Mouse (Mus musculus): ENCODE measurements around the gene Hecw2. TPM values are rescaled to one million over a fixed set of nuclear protein-coding genes. Genes with fewer than 3 reads are reported as not detected.

Gene Hecw2
- polyA plus RNA-seq, 1 experiment from 2014 or later, result 2.2 TPM

GRCm38 (mm10) chr1:54176592-54176991, 18.4 kb downstream of the Hecw2 start:
- no peak for ATAC-seq (ENCODE audit: low FRiP score, low TSS enrichment)
- no peaks in the 10 kb centered on the region for H3K36me3 ChIP-seq (ENCODE audit: control insufficient read depth, insufficient read depth, low read length)
- no peaks in the 10 kb centered on the region for H3K9me3 ChIP-seq (ENCODE audit: control insufficient read depth, low read length)
- no peak overlapping the region for H3K4me3 ChIP-seq (ENCODE audit: low read length)
- H3K27me3 ChIP-seq (ENCODE audit: control insufficient read depth, insufficient read depth, low read length), result no peaks in the 10 kb centered on the region
- H3K27ac ChIP-seq (ENCODE audit: low read depth, low read length), result no peak overlapping the region
- H3K4me1 ChIP-seq (ENCODE audit: control insufficient read depth, insufficient read depth, low read length), result no peaks in the 10 kb centered on the region
- WGBS, result 98% methylated on average over 2 of the region's 2 CpGs
- no peak overlapping the region for H3K4me2 ChIP-seq (replicated peaks; ENCODE audit: low read depth, low read length)
- H3K9ac ChIP-seq (ENCODE audit: low read depth, low read length), result no peak overlapping the region

DNA sequence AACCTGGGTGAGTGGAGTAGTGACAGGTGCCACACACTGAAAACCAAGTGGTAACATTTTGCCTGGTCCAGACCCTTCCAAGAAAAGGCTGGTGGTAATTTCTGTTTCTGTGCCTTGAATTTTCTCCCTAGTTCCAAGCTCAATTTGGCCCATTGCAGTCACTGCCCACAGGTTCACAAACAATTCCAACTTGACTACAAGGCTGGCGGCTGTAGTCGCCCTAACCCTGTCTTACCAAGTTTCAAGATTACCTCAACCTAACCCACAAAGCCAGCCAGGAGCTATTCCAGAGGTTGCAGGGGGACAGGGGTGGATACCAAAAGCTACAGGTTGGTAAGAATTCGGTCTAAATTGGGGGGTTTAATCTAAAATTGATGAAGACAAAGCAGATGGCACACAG, 27.0 kb downstream of the Hecw2 start:
- no peak overlapping the region for H3K9ac ChIP-seq (ENCODE audit: low read depth, low read length)
- H3K36me3 ChIP-seq (ENCODE audit: control insufficient read depth, insufficient read depth, low read length), result no peaks in the 10 kb centered on the region
- no peak overlapping the region for H3K4me2 ChIP-seq (replicated peaks; ENCODE audit: low read depth, low read length)
- WGBS, result 94% methylated on average over 3 of the region's 3 CpGs
- no peak overlapping the region for H3K27ac ChIP-seq (ENCODE audit: low read depth, low read length)
- no peak for ATAC-seq (ENCODE audit: low FRiP score, low TSS enrichment)
- H3K9me3 ChIP-seq (ENCODE audit: control insufficient read depth, low read length), result no peaks in the 10 kb centered on the region
- H3K27me3 ChIP-seq (ENCODE audit: control insufficient read depth, insufficient read depth, low read length), result no peaks in the 10 kb centered on the region
- H3K4me3 ChIP-seq (ENCODE audit: low read length), result no peak overlapping the region
- no peaks in the 10 kb centered on the region for H3K4me1 ChIP-seq (ENCODE audit: control insufficient read depth, insufficient read depth, low read length)

DNA sequence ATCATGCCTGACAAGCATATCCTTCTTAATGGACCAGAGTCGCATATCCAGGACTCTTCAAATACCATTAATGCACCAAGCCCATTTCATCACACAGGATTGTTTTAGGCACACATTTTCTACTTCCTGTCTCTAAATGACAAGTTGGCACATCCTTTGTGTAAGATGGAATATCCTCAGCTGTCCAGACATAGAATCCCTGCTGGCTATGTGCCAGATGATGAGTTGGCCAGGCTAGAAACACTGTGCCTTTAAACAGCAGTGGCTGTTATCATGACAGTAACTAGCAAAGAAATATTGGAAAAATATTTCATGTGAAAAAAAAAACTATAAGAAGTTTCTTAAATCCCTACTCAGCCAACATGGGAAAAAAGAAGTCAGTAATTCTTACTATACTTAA, 35.4 kb downstream of the Hecw2 start:
- Histone ChIP-seq H3K9me3 (ENCODE audit: control insufficient read depth, low read length) (no peaks in the 10 kb centered on the region), H3K9ac (ENCODE audit: low read depth, low read length) (no peak overlapping the region), H3K4me2 (replicated peaks; ENCODE audit: low read depth, low read length) (no peak overlapping the region), H3K4me3 (ENCODE audit: low read length) (no peak overlapping the region), H3K4me1 (ENCODE audit: control insufficient read depth, insufficient read depth, low read length) (no peaks in the 10 kb centered on the region), H3K27me3 (ENCODE audit: control insufficient read depth, insufficient read depth, low read length) (no peaks in the 10 kb centered on the region), H3K27ac (ENCODE audit: low read depth, low read length) (no peak overlapping the region), H3K36me3 (ENCODE audit: control insufficient read depth, insufficient read depth, low read length) (no peaks in the 10 kb centered on the region)
- 72% methylated on average over 1 of the region's 1 CpGs for WGBS
- ATAC-seq (ENCODE audit: low FRiP score, low TSS enrichment), result no peak

DNA sequence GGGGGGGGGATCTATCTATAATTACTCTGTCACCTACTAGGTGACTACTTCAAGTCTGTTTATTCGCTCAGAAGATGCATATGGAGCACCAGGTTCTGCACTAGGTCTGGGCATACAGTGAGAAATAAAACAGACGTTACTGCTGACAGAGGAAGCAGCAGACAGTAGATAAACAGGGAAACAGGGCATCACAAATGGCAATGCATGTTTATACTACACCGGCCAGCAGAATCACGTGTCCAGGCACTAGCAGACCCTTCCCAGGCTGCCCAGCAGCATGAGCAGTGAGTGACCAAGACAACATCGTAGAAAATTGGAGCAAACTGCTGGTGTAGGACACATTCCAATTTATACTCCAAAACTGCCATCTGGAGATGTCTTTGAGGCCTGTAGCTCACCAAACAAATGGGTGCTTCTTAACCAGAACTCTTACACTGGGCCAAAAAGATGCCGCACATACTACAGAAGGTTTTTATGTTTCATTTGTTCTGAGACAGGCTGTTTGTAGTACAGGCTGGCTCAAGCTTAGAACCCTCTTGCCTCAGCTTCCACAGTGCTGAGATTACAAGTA, 41.7 kb downstream of the Hecw2 start:
- H3K4me3 ChIP-seq (ENCODE audit: low read length), result no peak overlapping the region
- no peak overlapping the region for H3K27ac ChIP-seq (ENCODE audit: low read depth, low read length)
- ATAC-seq (ENCODE audit: low FRiP score, low TSS enrichment), result no peak
- H3K36me3 ChIP-seq (ENCODE audit: control insufficient read depth, insufficient read depth, low read length), result no peaks in the 10 kb centered on the region
- WGBS, result 79% methylated on average over 6 of the region's 6 CpGs
- no peaks in the 10 kb centered on the region for H3K4me1 ChIP-seq (ENCODE audit: control insufficient read depth, insufficient read depth, low read length)
- no peak overlapping the region for H3K9ac ChIP-seq (ENCODE audit: low read depth, low read length)
- no peak overlapping the region for H3K4me2 ChIP-seq (replicated peaks; ENCODE audit: low read depth, low read length)
- no peaks in the 10 kb centered on the region for H3K27me3 ChIP-seq (ENCODE audit: control insufficient read depth, insufficient read depth, low read length)
- no peaks in the 10 kb centered on the region for H3K9me3 ChIP-seq (ENCODE audit: control insufficient read depth, low read length)

GRCm38 (mm10) chr1:54145106-54145505, 49.9 kb downstream of the Hecw2 start:
- no peak for ATAC-seq (ENCODE audit: low FRiP score, low TSS enrichment)
- WGBS, result 92% methylated on average over 5 of the region's 5 CpGs
- no peak overlapping the region for H3K9ac ChIP-seq (ENCODE audit: low read depth, low read length)
- H3K9me3 ChIP-seq (ENCODE audit: control insufficient read depth, low read length), result no peaks in the 10 kb centered on the region
- no peak overlapping the region for H3K4me2 ChIP-seq (replicated peaks; ENCODE audit: low read depth, low read length)
- H3K27me3 ChIP-seq (ENCODE audit: control insufficient read depth, insufficient read depth, low read length), result no peaks in the 10 kb centered on the region
- H3K27ac ChIP-seq (ENCODE audit: low read depth, low read length), result no peak overlapping the region
- H3K4me1 ChIP-seq (ENCODE audit: control insufficient read depth, insufficient read depth, low read length), result no peaks in the 10 kb centered on the region
- H3K36me3 ChIP-seq (ENCODE audit: control insufficient read depth, insufficient read depth, low read length), result no peaks in the 10 kb centered on the region
- no peak overlapping the region for H3K4me3 ChIP-seq (ENCODE audit: low read length)

DNA sequence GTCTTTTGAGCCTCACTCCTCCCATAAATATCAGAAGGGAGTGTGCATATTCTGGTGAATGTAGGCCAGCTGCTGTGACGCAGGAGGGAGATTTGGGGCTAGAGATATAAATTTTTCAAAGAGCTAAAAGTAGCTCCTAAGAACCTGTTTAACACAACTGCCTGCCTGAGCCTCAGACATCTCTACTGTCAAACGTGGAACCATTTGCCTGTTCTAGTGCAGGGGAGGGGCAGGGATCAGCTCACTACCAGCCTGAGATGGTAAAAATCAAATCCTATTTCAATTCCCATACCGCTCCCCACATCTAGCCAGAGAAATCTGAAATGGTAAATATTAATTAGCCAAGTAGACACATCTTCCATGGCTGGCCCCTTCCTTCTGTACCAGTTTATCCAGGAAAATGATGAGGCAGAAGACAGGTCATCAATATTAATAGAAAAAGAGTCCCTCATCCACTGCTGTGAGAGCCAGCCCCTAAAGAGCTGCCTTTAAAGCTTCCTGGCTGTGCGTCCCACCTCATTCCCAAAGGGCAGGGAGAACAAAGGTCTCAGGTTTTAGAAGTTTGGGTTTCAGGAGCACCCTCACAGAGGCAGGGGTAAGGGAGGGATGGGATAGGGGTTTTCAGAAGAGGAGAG, 61.0 kb downstream of the Hecw2 start:
- no peaks in the 10 kb centered on the region for H3K36me3 ChIP-seq (ENCODE audit: control insufficient read depth, insufficient read depth, low read length)
- no peak overlapping the region for H3K27ac ChIP-seq (ENCODE audit: low read depth, low read length)
- H3K9me3 ChIP-seq (ENCODE audit: control insufficient read depth, low read length), result no peaks in the 10 kb centered on the region
- no peak overlapping the region for H3K4me3 ChIP-seq (ENCODE audit: low read length)
- ATAC-seq (ENCODE audit: low FRiP score, low TSS enrichment), result peak; percentile 28; the same call in 1 of the 2 replicates
- WGBS, result 46% methylated on average over 4 of the region's 4 CpGs
- no peaks in the 10 kb centered on the region for H3K4me1 ChIP-seq (ENCODE audit: control insufficient read depth, insufficient read depth, low read length)
- no peak overlapping the region for H3K4me2 ChIP-seq (replicated peaks; ENCODE audit: low read depth, low read length)
- H3K27me3 ChIP-seq (ENCODE audit: control insufficient read depth, insufficient read depth, low read length), result no peaks in the 10 kb centered on the region
- no peak overlapping the region for H3K9ac ChIP-seq (ENCODE audit: low read depth, low read length)

DNA sequence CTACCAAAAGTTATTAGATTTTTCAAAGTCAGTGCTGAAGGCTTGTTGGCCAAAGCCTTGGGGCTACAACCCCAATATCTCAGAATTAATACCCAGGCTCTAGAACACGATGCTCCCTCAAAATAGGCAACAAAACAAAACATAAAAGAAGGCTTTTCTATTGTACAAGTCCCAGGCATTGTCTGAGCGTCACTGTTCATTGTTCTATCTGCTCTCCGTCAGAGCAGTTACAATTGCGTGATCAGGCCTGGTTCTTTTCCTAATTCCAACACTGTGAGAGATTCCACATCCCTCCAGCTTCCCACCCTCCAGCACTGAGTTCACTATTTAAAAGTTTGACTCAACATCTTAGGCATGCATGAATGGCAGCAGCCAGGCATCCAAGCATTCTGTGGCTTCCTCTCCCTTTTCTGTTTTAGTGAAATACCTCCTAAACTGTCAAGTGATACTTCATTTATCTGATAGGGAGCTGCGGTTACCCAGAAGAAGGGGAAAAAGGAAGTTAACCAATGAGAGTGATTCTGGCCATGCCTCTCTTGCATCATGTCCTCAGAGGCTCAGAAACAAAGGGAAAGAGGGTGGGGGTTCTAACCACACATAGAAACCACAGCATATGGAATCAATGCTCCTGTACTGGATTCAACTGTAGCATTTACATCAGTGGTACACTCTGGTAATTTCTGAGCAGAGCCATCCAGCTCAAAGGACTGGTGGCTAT, 66.1 kb downstream of the Hecw2 start:
- Histone ChIP-seq H3K4me2 (replicated peaks; ENCODE audit: low read depth, low read length) (no peak overlapping the region), H3K4me1 (ENCODE audit: control insufficient read depth, insufficient read depth, low read length) (no peaks in the 10 kb centered on the region), H3K4me3 (ENCODE audit: low read length) (no peak overlapping the region), H3K27me3 (ENCODE audit: control insufficient read depth, insufficient read depth, low read length) (no peaks in the 10 kb centered on the region), H3K36me3 (ENCODE audit: control insufficient read depth, insufficient read depth, low read length) (no peaks in the 10 kb centered on the region), H3K9me3 (ENCODE audit: control insufficient read depth, low read length) (no peaks in the 10 kb centered on the region), H3K9ac (ENCODE audit: low read depth, low read length) (no peak overlapping the region), H3K27ac (ENCODE audit: low read depth, low read length) (no peak overlapping the region)
- 80% methylated on average over 5 of the region's 5 CpGs for WGBS
- no peak for ATAC-seq (ENCODE audit: low FRiP score, low TSS enrichment)

DNA sequence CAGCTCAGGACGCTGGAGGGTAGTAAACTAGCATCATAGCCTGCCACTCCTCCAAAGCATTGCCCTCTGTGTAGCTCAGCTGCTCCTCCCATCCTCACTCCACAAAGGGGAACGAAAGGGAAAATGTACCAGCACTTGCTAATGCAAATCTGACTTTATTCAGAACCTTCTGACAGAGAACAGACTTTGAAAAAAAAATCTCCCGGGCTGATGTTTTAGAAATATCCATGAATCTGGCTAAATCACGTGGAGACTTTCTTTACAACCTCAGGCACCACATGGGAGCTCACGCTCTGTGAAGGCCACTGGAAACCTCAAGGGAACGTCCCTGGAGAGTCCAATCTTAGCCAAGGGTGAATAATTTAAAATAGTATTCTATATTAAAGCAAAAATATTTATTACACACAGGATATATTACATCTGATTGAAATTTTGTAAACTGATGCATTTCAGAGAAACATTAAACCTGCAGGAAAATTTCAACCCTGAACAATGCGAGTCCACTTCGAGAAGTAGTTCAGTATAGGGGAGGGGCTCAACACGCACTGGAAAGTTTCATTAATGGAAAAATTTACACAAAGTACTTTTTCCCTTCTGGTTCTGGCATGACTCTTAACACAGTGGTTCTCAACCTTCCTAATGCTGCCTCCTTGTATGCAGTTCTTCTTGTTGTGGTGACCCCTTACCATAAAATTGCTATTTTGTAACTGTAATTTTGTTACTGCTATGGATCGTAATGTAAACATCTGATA, 67.8 kb downstream of the Hecw2 start:
- ATAC-seq (ENCODE audit: low FRiP score, low TSS enrichment), result no peak
- 77% methylated on average over 10 of the region's 10 CpGs for whole genome bisulfite sequencing
- no peak overlapping the region for H3K4me2 ChIP-seq (replicated peaks; ENCODE audit: low read depth, low read length)
- no peak overlapping the region for H3K27ac ChIP-seq (ENCODE audit: low read depth, low read length)
- no peaks in the 10 kb centered on the region for H3K9me3 ChIP-seq (ENCODE audit: control insufficient read depth, low read length)
- H3K27me3 ChIP-seq (ENCODE audit: control insufficient read depth, insufficient read depth, low read length), result no peaks in the 10 kb centered on the region
- no peaks in the 10 kb centered on the region for H3K36me3 ChIP-seq (ENCODE audit: control insufficient read depth, insufficient read depth, low read length)
- no peak overlapping the region for H3K4me3 ChIP-seq (ENCODE audit: low read length)
- H3K4me1 ChIP-seq (ENCODE audit: control insufficient read depth, insufficient read depth, low read length), result no peaks in the 10 kb centered on the region
- H3K9ac ChIP-seq (ENCODE audit: low read depth, low read length), result no peak overlapping the region

GRCm38 (mm10) chr1:54122551-54122950, 72.4 kb downstream of the Hecw2 start:
- H3K36me3 ChIP-seq (ENCODE audit: control insufficient read depth, insufficient read depth, low read length), result no peaks in the 10 kb centered on the region
- H3K4me2 ChIP-seq (replicated peaks; ENCODE audit: low read depth, low read length), result no peak overlapping the region
- H3K9ac ChIP-seq (ENCODE audit: low read depth, low read length), result no peak overlapping the region
- H3K4me1 ChIP-seq (ENCODE audit: control insufficient read depth, insufficient read depth, low read length), result no peaks in the 10 kb centered on the region
- H3K4me3 ChIP-seq (ENCODE audit: low read length), result no peak overlapping the region
- no peaks in the 10 kb centered on the region for H3K27me3 ChIP-seq (ENCODE audit: control insufficient read depth, insufficient read depth, low read length)
- no peaks in the 10 kb centered on the region for H3K9me3 ChIP-seq (ENCODE audit: control insufficient read depth, low read length)
- ATAC-seq (ENCODE audit: low FRiP score, low TSS enrichment), result no peak
- WGBS, result 70% methylated on average over 2 of the region's 2 CpGs
- H3K27ac ChIP-seq (ENCODE audit: low read depth, low read length), result no peak overlapping the region
